Mouse (Mus musculus) spleen, postnatal 36 days (tissue): Measurements from ENCODE around the gene Olfr1467.

ENCODE experiments used
- DNase-seq, 2 experiments: peaks; one replicate each; pipeline ENCODE4 v3.0.0; 2022; ENCODE audit warnings: low spot score in 2 of 2, mixed read lengths in 1 of 2

Gene Olfr1467

GRCm38 (mm10) chr19:13361936-13362335, at the start of gene Olfr1467:
Olfr1467 (plus strand) TSS chr19:13362236.
- DNase-seq: no peak

- DNase-seq: no peak
These were observed 46.6 kb upstream of the Olfr1467 start, which contains the start of gene Olfr1465 for GRCm38 (mm10) chr19:13315441-13315840. Olfr1465 (minus strand) TSS chr19:13315541.

- DNase-seq: no peak
These were observed 23.5 kb upstream of the Olfr1467 start, which contains the start of gene Olfr1466 for GRCm38 (mm10) chr19:13338562-13338961. Olfr1466 (plus strand) TSS chr19:13338862.

- DNase-seq: no peak
These were observed 45.5 kb downstream of the Olfr1467 start, which contains the start of gene Olfr1469 for GRCm38 (mm10) chr19:13407549-13407948. Olfr1469 (plus strand) TSS chr19:13407849.
